Mouse (Mus musculus): ENCODE results near the gene Mok. TPM values are rescaled to one million over a fixed set of nuclear protein-coding genes. Genes with fewer than 3 reads are reported as not detected.

Gene Mok
- polyA plus RNA-seq, 1 experiment from 2014 or later: 5.7 TPM

DNA sequence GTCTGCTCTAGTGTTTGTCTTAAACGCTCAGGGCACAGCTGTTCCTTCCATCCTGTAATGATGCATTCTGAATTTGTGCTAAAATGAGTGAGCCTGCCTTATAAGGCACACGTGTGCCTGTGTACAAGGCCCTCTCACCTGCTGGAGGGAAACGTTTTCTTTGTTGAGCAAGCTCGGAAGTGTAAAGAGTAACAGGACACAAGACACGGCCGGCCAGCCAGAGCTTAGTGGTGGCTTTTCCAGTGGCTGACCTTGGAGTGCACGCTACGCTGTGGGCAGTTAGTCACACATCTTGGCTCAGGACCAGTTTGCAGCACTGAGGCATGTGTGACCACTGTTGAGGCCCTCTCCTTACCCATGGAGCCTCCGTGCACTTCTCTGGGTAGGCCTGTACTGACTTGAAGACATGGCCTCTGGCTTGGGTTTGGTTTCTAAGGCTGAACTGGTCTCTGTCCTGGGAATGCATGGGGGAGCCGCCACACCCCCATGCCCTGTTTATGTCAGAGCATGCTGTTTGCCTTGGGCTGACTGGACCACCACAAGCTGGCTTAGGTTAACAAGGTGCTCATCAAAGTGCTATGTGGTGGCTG, 42.8 kb downstream of the Mok start:
- WGBS: 89% methylated on average over 10 of the region's 10 CpGs

DNA sequence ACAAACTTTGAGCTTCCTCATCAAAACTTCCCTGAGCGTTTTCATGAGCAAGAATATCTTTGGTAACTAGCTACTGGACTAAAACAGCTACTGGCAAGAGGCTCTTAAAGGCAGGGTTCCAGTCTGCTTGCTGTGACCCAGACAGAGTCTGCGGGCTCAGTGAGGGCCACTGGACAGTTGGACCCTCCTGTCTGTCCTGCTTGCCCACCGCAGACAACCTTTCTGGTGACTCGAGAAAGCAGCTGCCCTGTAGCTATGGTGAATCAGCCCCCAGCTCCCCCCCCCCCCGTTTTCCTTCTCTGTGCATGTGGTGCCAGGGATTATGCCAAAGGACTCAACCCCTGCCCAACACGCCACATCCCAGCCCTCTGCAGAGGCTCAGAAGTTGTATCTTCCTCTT, 43.5 kb downstream of the Mok start:
- Histone ChIP-seq H3K4me1 (no peaks in the 10 kb centered on the region), H3K9ac (no peak overlapping the region), H3K27ac (no peak overlapping the region), H3K36me3 (peaks cover 41% of the 10 kb centered on the region), H3K9me3 (no peaks in the 10 kb centered on the region), H3K27me3 (no peaks in the 10 kb centered on the region), H3K4me2 (replicated peaks) (no peak overlapping the region), H3K4me3 (no peak overlapping the region)
- no peak for ATAC-seq (ENCODE audit: low FRiP score, low read depth)
- 90% methylated on average over 6 of the region's 6 CpGs for WGBS

More for the DNA sequence above, 42.8 kb downstream of the Mok start:
- Histone ChIP-seq H3K36me3 (peaks cover 35% of the 10 kb centered on the region), H3K4me3 (no peak overlapping the region), H3K27me3 (no peaks in the 10 kb centered on the region), H3K9ac (no peak overlapping the region), H3K4me1 (no peaks in the 10 kb centered on the region), H3K4me2 (replicated peaks) (no peak overlapping the region), H3K9me3 (no peaks in the 10 kb centered on the region), H3K27ac (no peak overlapping the region)
- no peak for ATAC-seq (ENCODE audit: low FRiP score, low read depth)

DNA sequence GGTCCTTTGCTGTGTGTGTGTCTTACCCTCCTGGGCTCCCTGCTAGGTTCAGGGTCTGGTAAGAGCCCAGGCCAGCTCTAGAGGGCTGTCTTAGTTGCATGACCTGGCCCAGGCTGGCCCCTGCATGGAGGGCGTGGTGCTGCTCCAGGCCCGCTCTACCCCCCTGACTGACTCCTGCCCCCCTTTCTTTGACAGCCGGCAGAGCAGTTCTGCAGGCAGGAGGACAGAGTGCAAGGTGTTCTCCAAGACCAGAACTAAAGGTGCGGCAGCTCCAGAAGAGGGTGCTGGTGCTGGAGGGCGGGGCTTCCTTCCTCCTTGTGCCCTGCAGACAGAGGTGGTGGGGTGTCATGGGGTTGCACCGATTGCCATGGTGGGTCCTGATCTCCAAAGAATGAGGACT, 44.0 kb downstream of the Mok start:
- Histone ChIP-seq H3K36me3 (peaks cover 38% of the 10 kb centered on the region), H3K27me3 (no peaks in the 10 kb centered on the region), H3K9ac (no peak overlapping the region), H3K4me3 (no peak overlapping the region), H3K4me1 (no peaks in the 10 kb centered on the region), H3K27ac (no peak overlapping the region), H3K9me3 (no peaks in the 10 kb centered on the region), H3K4me2 (replicated peaks) (no peak overlapping the region)
- 87% methylated on average over 6 of the region's 6 CpGs for WGBS
- no peak for ATAC-seq (ENCODE audit: low FRiP score, low read depth)

DNA sequence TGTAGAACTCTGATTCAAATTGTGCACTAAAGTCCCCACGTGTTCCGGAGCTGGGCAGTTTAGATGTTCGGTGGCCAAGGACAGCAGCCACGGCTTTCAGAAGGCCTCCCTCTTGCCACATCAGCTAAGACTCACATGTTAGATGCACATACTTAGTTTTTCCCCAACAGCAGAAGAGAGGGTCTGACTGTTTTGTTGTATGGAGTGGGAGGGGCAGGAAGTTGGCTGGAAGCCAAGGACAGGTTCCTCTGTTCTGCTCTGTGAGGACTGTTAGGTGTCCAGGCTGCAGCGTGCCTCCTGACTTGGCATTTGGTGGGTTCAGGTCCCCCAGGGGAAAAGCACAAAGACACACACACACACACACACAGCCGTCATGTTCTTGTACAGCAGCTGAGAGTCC, 45.7 kb downstream of the Mok start:
- Histone ChIP-seq H3K4me2 (replicated peaks) (no peak overlapping the region), H3K9ac (no peak overlapping the region), H3K4me3 (no peak overlapping the region), H3K27me3 (no peaks in the 10 kb centered on the region), H3K9me3 (no peaks in the 10 kb centered on the region), H3K36me3 (peaks cover 39% of the 10 kb centered on the region), H3K27ac (no peak overlapping the region), H3K4me1 (0 out of 2 replicates have a peak, but pooled peaks cover 5% of the 10 kb centered on the region)
- 85% methylated on average over 6 of the region's 6 CpGs for WGBS
- 0 out of 2 replicates have a peak, but pooled peaks have one; percentile 11 for ATAC-seq (ENCODE audit: low FRiP score, low read depth)

DNA sequence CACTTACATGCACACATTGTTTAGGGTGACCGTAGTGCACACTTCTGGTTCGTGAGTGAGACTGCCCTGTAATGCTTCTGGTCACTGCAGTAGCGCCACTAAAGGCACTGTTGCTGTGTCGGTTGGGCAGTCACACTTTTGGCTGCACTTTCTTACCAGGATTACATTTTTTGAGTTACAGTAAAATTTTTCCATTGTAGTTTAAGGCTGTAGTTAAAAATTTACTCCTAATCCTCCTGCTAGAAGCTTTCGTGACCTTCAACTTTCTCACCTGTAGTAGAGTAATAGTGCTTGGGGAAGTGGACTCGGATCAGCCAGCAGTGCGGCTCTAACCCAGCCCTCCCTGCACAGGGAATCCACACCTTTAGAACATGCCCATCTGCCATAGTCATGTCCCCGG, 49.7 kb downstream of the Mok start:
- Histone ChIP-seq H3K4me1 (peaks cover 16% of the 10 kb centered on the region; the same call in 1 of the 2 replicates), H3K4me2 (replicated peaks) (no peak overlapping the region), H3K27ac (no peak overlapping the region), H3K4me3 (no peak overlapping the region), H3K27me3 (no peaks in the 10 kb centered on the region), H3K9ac (no peak overlapping the region), H3K36me3 (peaks cover 28% of the 10 kb centered on the region), H3K9me3 (no peaks in the 10 kb centered on the region)
- WGBS: 89% methylated on average over 8 of the region's 8 CpGs
- ATAC-seq (ENCODE audit: low FRiP score, low read depth): no peak

DNA sequence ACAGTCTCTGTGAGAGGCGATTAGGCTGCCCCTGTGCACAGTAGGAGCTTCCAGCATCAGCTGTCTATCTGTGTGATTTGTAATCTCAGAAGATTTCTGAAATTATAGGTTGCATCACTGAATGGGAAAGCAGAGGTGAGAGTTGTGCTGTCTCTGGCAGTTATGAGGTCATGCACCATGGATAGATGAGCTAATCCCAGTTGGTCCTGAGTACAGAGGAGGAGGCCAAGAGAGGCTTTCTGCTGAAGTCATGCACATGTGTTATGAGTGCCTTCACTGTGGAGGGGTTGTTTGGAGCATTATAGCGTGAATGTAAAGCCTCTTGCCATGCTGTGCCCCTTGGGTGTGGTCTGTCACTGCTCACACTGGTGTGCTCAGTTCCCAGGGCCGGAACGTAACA, 50.2 kb downstream of the Mok start:
- Histone ChIP-seq H3K27ac (no peak overlapping the region), H3K4me1 (peaks cover 16% of the 10 kb centered on the region; the same call in 1 of the 2 replicates), H3K9me3 (no peaks in the 10 kb centered on the region), H3K9ac (no peak overlapping the region), H3K36me3 (peaks cover 29% of the 10 kb centered on the region), H3K27me3 (no peaks in the 10 kb centered on the region), H3K4me3 (no peak overlapping the region), H3K4me2 (replicated peaks) (no peak overlapping the region)
- no peak for ATAC-seq (ENCODE audit: low FRiP score, low read depth)
- WGBS: 85% methylated on average over 4 of the region's 4 CpGs

DNA sequence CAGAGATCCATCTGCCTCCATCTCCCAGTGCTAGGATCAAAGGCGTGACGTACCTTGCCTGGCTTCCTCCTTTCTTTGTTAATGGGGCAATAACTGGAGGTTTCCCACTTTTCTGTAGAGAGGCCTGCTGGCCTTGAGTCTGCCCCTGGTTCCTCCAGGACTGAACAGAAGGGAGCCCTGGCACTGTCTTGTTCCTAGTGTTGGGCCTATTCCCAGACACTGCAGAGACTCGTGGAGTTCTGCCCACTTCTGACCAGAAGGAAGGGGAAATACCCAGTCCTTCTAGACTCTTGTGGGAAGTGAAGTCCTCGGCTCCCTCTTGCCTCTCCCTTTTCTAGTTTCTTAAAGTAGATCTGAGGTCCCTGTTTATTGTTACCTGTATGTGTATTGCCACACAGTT, 54.5 kb downstream of the Mok start:
- WGBS: 77% methylated on average over 4 of the region's 4 CpGs
- Histone ChIP-seq H3K36me3 (peaks cover 35% of the 10 kb centered on the region), H3K9ac (no peak overlapping the region), H3K9me3 (no peaks in the 10 kb centered on the region), H3K27me3 (no peaks in the 10 kb centered on the region), H3K4me1 (peaks cover 16% of the 10 kb centered on the region; the same call in 1 of the 2 replicates), H3K4me3 (no peak overlapping the region), H3K4me2 (replicated peaks) (no peak overlapping the region), H3K27ac (no peak overlapping the region)
- ATAC-seq (ENCODE audit: low FRiP score, low read depth): no peak

DNA sequence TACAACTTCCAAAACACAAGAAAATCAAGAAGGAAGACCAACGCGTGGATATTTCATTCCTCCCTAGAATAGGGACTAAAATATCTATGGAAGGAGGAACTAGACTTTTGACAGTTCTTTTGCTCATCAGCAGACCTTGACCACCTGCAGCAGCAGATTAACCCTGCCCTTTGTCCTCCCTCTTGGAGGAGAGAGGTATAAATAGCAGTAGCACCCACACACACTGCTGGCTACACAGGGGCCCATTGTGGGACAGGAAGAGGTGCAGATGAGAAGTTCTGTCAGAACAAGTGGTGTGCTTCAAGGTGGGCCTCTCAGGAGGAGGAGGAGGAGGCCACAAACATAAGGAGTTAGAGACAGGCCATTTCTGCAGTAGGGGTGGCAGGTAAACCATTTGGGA, 56.5 kb downstream of the Mok start:
- H3K9me3 ChIP-seq: no peaks in the 10 kb centered on the region
- H3K9ac ChIP-seq: no peak overlapping the region
- ATAC-seq (ENCODE audit: low FRiP score, low read depth): no peak
- peaks cover 49% of the 10 kb centered on the region for H3K36me3 ChIP-seq
- H3K27me3 ChIP-seq: no peaks in the 10 kb centered on the region
- H3K27ac ChIP-seq: no peak overlapping the region
- no peak overlapping the region for H3K4me3 ChIP-seq
- WGBS: 95% methylated on average over 2 of the region's 2 CpGs
- peaks cover 4% of the 10 kb centered on the region; the same call in 1 of the 2 replicates for H3K4me1 ChIP-seq
- H3K4me2 ChIP-seq (replicated peaks): no peak overlapping the region

DNA sequence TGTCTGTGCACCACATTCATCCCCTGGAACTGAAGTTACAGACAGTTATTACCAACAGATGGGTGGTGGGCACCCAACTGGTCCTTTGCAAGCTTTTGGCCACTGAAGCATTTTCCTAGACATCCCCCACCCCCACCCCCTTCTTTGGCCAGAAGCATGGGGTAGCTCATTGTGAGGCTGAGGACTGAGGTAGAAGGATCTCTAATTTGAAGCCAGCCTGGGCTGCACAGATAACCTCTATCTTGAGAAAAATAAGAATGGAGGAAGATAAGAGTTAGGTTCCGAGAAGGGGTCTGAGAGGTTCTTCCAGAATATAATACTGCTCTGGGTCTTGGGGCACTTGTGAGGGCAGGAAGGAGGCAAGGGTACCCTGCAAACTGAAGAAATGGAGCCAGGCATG, 58.5 kb downstream of the Mok start:
- peaks cover 53% of the 10 kb centered on the region for H3K36me3 ChIP-seq
- WGBS: 90% methylated on average over 1 of the region's 1 CpGs
- no peak overlapping the region for H3K27ac ChIP-seq
- no peak overlapping the region for H3K4me3 ChIP-seq
- no peak for ATAC-seq (ENCODE audit: low FRiP score, low read depth)
- no peaks in the 10 kb centered on the region for H3K4me1 ChIP-seq
- no peak overlapping the region for H3K4me2 ChIP-seq (replicated peaks)
- no peak overlapping the region for H3K9ac ChIP-seq
- H3K27me3 ChIP-seq: no peaks in the 10 kb centered on the region
- no peaks in the 10 kb centered on the region for H3K9me3 ChIP-seq

DNA sequence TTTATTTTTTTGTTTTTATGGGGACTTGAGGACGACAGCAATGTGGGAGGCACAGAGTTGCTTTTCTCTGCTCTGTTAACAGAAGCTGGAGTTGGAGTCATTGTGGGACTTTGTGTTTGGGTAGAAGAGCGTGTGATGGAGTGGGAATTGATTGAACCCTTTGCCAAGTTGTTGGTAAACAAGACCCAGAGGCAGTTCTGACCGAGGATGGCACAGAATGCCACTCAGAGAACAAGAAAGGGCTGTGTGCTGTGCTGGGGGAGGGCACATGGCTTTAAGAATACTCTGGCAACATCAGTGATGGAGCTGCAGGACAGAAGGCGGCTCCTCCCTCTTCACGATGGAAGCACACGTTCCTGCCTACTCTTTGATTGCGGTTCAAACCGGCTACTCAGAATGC, 59.6 kb downstream of the Mok start:
- no peak overlapping the region for H3K27ac ChIP-seq
- 87% methylated on average over 8 of the region's 8 CpGs for WGBS
- H3K4me3 ChIP-seq: no peak overlapping the region
- peaks cover 52% of the 10 kb centered on the region for H3K36me3 ChIP-seq
- no peak overlapping the region for H3K4me2 ChIP-seq (replicated peaks)
- no peaks in the 10 kb centered on the region for H3K4me1 ChIP-seq
- H3K9me3 ChIP-seq: no peaks in the 10 kb centered on the region
- no peak for ATAC-seq (ENCODE audit: low FRiP score, low read depth)
- H3K9ac ChIP-seq: no peak overlapping the region
- no peaks in the 10 kb centered on the region for H3K27me3 ChIP-seq

DNA sequence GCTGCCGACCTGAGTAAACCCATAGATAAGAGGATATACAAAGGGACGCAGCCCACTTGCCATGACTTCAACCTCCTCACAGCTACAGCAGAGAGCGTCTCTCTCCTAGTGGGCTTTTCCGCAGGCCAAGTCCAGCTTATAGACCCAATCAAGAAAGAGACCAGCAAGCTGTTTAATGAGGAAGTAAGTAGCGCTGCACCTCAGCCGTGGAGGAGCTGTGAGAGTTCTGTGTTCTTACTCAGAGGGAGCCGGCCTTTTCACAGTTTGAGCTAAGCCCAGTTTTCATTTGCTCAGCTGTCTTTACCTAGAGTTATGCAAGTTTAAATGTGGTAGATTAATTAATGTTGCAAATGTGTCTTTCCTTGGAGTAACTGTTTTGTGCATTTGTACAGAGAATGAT, 61.4 kb downstream of the Mok start:
- 83% methylated on average over 7 of the region's 7 CpGs for WGBS
- Histone ChIP-seq H3K9me3 (no peaks in the 10 kb centered on the region), H3K9ac (no peak overlapping the region), H3K27ac (no peak overlapping the region), H3K4me1 (peaks cover 6% of the 10 kb centered on the region; the same call in 1 of the 2 replicates), H3K4me2 (replicated peaks) (no peak overlapping the region), H3K36me3 (peaks cover 37% of the 10 kb centered on the region), H3K4me3 (no peak overlapping the region), H3K27me3 (no peaks in the 10 kb centered on the region)
- no peak for ATAC-seq (ENCODE audit: low FRiP score, low read depth)

DNA sequence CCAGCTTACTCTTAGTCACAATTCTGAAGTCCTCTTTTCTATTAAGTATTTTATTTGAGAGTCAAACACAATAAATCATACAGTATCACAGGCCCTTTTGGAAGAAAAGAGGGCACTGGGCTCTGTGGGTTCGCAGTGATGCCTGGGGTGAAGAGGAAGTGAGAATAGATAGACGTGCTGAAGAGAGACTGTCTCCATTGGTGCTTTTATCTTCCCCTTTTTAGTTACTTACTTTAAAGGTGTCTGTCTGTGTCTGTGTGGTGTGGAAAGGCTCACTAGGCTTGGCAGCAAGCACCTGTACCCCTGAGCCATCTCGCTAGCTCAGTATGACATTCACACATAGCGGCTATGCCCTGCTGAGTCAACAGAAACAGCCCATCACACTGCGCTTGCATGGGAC, 62.9 kb downstream of the Mok start:
- Histone ChIP-seq H3K9ac (no peak overlapping the region), H3K4me1 (peaks cover 6% of the 10 kb centered on the region; the same call in 1 of the 2 replicates), H3K9me3 (no peaks in the 10 kb centered on the region), H3K4me3 (no peak overlapping the region), H3K27ac (no peak overlapping the region), H3K36me3 (peaks cover 34% of the 10 kb centered on the region), H3K4me2 (replicated peaks) (no peak overlapping the region), H3K27me3 (no peaks in the 10 kb centered on the region)
- 81% methylated on average over 5 of the region's 5 CpGs for WGBS
- ATAC-seq (ENCODE audit: low FRiP score, low read depth): no peak
